Mouse (Mus musculus) E14TG2a.4 (cell line): ENCODE data around the gene Gm20388.

Source experiments
- CTCF ChIP-seq: conservative IDR thresholded peaks from 2 replicates; pipeline ENCODE4 v1.5.1; 2014; ENCODE audit warnings: low read length
- NANOG ChIP-seq: IDR thresholded peaks from 2 replicates; pipeline ENCODE4 v1.6.1; 2014; ENCODE audit warnings: borderline replicate concordance, low read length, mixed read lengths
- POU5F1 ChIP-seq: IDR thresholded peaks from 2 replicates; pipeline ENCODE4 v1.6.1; 2014; ENCODE audit warnings: low read length, borderline replicate concordance

DNA sequence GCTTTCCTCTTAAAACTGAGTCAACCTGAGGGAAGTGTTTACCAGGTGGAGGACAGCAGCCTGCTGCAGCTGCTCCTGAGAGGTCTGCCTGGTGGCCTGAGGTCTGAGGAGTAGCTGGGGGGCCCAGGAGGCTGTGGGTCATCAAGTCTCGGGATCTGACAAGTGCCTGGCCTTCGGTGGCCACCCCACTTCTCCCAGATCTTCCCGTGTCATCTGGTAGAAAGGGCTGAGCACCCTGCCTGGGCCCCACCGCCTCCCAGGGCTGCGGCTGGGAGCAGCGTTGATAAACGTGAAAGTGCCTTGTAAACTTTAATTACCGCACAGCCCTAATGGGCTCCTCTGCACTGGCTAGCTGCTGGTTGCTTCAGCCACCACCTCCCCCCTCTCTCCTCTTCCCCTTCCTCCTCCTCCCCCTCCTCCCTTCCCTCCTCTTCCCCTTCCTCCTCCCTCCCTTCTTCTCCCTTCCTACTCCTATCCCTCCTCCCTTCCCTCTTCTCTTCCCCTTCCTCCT lies 1238.0 kb downstream of the Gm20388 start:
- TF ChIP-seq CTCF (no peak), POU5F1 (no peak), NANOG (no peak)
